Mouse (Mus musculus) gastrocnemius, postnatal 36 days (tissue): ENCODE results near the gene Fbxl19. TPM values are rescaled to one million over a fixed set of nuclear protein-coding genes. Genes with fewer than 3 reads are reported as not detected.
"Not testable (repeated sequence)": the region's sequence is repeated elsewhere in the genome, so short reads cannot be mapped to it uniquely, and the experiment has no call there.

Experiments used
- DNase-seq, 2 experiments: peaks; one replicate each; pipeline ENCODE4 v3.0.0; 2022
- intact Hi-C: fragments of 180-260 bp; cut with DNase I; formaldehyde crosslinking; loops from one replicate; pipeline ENCODE4 v1.15.1; 2025
- total RNA-seq, 2 experiments: library from RNA; stranded (reverse); gene quantifications; 2 replicates each; pipeline ENCODE4 v1.2.3; 2021

Fbxl19 gene
- total RNA-seq, 2 experiments from 2014 or later: 1.9 to 2.5 TPM

GRCm38 (mm10) chr7:127725924-127726323 is 18.4 kb upstream of the Fbxl19 start:
- DNase-seq: no peak

GRCm38 (mm10) chr7:127727898-127728297 is 16.4 kb upstream of the Fbxl19 start:
- intact Hi-C loops: no loop called here
- DNase-seq: no peak

More at GRCm38 (mm10) chr7:127725924-127726323, 18.4 kb upstream of the Fbxl19 start:
- intact Hi-C loops: no loop called here

- no peak for DNase-seq
- intact Hi-C loops: no loop called here
These were observed 14.2 kb upstream of the Fbxl19 start for GRCm38 (mm10) chr7:127730170-127730569.

DNA sequence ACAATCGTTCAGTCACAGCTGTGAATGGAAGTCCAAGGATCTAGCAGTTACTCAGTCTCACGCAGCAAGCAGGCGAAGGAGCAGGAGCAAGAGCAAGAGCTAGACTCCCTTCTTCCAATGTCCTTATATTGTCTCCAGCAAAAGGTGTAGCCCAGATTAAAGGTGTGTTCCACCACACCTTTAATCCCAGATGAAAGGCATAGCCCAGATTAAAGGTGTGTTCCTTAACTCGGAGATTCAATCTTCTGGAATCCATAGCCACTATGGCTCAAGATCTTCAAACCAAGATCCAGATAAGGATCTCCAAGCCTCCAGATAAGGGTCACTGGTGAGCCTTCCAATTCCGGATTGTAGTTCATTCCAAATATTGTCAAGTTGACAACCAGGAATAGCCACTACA is 12.3 kb upstream of the Fbxl19 start, which contains the start of gene Ctf2:
Gene Ctf2 (minus strand): TSS at position 101 of the 400 bp plus-strand sequence.
- intact Hi-C loops, DNase-seq: not testable (repeated sequence)

- peak; percentile 80 to 85 for DNase-seq
- intact Hi-C loops: no loop called here
These were observed 908 bp downstream of the Fbxl19 start for GRCm38 (mm10) chr7:127745251-127745651.

DNA sequence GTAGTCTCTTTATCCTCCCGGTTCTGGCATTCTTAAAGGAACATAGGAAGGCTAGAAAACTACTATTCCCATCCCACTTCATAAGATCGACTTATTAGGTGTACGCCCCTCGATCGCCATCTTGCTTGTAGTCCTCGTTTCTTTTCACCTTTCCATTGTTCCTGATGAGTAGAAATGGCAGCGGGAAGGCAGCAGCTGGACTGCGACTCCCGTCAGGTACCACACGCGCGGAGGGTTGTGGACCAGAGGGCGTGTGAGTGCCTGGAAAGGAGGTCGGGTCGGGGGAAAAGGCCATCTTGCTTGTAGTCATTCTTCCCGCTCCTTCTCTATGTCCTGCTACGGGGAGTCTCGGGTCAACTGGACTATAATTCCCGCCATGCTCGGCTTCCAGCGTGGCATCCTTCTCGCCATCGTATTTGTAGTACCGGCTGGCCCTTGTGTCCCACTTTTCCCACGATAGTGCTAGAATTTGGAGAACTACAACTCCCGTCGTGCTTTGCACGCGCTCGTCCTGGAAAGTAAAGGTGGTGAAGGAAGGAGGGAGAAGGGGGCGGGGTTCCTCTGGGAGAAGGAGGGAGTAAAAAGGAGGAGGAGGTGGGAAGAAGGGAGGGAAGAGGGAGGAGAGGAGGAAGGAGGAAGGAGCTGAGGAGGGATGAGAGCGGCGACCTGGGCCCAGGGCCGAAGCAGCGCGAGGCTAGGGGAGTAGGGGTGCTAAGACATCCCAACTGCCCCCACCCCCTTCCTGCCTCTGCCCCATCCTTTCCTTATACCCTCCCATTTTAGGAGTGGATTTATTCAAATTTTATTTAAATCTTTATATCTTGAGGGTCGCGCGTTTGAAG is 1.5 kb downstream of the Fbxl19 start:
- DNase-seq: peak; percentile 86 to 91
- intact Hi-C loops: no loop called here

GRCm38 (mm10) chr7:127746494-127747491 is 2.5 kb downstream of the Fbxl19 start:
- DNase-seq: no peak
- intact Hi-C loops: no loop called here

GRCm38 (mm10) chr7:127747559-127748234 is 3.4 kb downstream of the Fbxl19 start:
- intact Hi-C loops: no loop called here
- DNase-seq: no peak

- DNase-seq: no peak
- intact Hi-C loops: no loop called here
These were observed 3.9 kb downstream of the Fbxl19 start for GRCm38 (mm10) chr7:127748235-127748560.

DNA sequence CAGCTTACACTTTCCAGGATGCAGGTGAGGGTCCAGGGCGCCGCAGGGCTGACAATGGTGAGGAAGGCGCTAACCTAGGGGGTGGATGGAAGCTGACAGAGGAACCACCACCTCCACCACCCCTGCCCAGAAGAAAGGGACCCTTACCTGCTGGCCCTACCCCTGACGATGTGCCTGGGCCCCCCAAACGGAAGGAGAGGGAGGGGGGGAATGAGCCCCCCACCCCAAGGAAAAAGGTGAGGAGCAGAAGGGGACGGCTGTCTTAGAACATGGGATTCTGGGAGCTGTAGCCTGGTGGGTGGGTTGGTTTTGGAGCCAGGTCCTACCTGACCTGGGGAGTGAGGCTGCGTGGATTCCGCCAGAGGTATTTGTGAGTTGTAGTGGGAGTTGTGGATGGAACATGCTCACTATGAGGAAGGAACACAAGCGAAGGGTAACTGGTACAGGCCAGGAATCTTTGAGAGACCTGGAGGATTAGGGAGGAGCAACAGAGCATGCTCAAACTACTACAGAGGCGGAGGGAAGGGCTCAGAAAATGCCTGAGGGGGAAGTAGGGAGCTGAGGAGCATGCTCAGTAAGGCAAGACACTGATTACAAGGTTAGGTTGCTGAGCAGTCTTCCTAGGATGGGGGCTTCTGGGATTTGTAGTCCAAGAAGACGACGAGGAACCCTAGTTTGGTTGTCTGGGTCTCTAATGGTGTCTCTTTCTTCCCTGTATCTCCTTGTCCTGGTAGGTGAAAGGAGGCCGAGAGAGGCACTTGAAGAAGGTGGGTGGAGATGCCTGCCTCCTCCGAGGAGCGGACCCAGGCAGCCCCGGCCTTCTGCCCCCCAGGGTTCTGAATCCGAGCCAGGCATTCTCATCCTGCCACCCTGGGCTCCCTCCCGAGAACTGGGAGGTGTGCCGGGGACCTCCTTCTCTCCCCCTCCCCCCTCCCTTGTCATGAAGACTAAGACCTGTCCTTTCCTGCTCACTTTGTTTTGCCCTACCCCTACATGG is 6.1 kb downstream of the Fbxl19 start:
- DNase-seq: no peak

DNA sequence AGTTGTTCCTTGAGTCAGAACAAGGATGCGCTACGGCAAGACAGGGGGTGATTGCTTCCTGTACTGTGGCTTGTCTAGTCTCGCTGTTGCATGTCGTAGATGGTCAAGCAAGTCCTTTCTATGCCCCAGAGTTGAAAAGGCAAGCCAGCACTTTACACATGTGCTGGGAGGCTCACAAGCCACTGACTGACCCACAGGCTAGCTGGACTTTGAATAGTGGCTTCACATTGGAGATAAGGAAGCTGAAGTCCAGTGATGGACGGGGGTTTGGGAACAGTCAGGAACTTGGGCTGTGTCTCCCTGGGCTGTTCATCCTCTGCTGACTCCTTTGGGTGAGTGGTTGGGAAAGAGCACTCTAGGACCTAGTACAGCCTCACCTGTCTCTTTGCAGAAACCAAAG is 7.3 kb downstream of the Fbxl19 start:
- DNase-seq: no peak
- intact Hi-C loops: no loop called here

More for the DNA sequence above, 6.1 kb downstream of the Fbxl19 start:
- intact Hi-C loops: no loop called here

GRCm38 (mm10) chr7:127752069-127752468 is 7.7 kb downstream of the Fbxl19 start:
- intact Hi-C loops: no loop called here
- no peak for DNase-seq

GRCm38 (mm10) chr7:127753158-127753557 is 8.8 kb downstream of the Fbxl19 start:
- intact Hi-C loops: no loop called here
- DNase-seq: no peak

DNA sequence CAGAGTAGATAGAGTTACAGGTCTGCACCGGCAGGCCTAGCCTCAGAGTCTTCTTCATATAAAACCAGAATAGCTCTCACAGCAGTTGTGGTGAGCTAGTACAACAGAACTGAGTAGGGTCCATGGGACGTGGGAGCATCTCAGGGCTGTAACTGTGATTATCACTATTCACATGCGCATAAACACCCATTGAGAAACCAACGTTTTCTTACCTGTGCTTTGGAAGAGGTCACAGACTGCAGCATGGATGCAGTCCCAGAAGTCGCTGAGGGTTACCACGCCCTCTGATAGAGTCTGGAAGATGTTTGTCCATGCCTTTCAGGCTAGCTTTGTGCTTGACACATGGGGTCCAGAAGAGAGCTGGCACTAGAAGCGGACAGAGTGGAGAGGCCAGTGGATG is 9.4 kb downstream of the Fbxl19 start:
- no peak for DNase-seq
- intact Hi-C loops: no loop called here

DNA sequence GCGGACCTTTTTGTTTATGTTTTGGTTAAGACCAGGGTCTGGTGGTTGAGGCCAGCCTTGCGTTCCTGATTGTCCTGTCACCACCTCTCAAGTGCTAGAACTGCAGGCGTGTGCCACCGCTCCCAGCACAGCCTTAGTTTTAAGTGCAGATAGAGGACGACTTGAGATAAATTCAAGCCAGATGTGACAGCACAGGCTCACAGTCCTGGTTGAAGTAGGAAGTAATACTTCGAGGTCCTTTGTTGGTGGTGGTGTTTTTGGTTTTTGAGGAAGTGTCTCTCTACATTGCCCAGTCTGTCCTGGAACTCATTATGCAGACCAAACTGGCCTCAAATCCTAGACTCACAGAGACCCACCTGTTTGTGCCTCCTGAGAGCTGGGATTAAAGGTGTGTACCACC is 15.4 kb downstream of the Fbxl19 start:
- no peak for DNase-seq
- intact Hi-C loops: loop anchor here (5.0 kb wide), 1 partner anchor 87 kb away; no protein-coding TSS in a partner anchor

DNA sequence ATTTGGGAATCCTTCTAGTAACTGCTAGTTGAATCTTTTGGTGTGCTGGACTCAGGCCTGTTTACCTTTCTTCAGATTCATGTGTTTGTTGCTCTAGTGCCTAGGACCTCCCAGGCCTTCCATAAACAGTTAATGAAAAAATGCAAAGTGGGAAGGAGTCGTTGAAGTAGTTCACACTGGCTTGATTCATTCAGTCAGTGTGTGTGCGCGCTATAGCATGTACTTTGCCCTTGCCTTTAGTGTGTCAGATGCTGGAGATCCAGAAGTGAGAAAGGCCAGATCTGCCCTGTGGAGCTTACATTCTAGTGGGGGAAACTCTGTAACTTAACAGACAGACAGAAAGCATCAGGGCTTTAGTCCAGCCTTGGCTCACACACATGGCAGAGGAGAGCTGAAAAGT is 16.1 kb downstream of the Fbxl19 start:
- intact Hi-C loops: no loop called here

DNA sequence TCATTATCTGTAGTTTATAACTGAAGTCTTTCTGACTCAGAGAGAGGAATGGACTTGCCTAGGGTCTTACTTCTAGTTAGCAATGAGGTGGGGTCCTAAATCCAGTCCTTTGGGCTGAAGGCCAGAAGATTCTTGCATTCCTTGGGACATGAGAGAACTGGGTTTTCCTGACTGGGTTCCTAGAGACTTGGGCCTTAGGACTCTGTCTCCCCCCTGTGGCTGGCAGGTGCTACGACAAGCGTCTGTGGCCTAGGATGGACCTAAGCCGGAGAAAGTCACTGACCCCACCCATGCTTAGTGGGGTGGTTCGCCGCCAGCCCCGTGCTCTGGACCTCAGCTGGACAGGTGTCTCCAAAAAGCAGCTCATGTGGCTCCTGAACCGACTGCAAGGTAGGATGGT is 16.7 kb downstream of the Fbxl19 start:
- peak; percentile 59 to 71 for DNase-seq
- intact Hi-C loops: no loop called here

More for the DNA sequence above, 16.1 kb downstream of the Fbxl19 start:
- no peak for DNase-seq

GRCm38 (mm10) chr7:127763642-127764041 is 19.3 kb downstream of the Fbxl19 start:
- DNase-seq: no peak
- intact Hi-C loops: no loop called here

DNA sequence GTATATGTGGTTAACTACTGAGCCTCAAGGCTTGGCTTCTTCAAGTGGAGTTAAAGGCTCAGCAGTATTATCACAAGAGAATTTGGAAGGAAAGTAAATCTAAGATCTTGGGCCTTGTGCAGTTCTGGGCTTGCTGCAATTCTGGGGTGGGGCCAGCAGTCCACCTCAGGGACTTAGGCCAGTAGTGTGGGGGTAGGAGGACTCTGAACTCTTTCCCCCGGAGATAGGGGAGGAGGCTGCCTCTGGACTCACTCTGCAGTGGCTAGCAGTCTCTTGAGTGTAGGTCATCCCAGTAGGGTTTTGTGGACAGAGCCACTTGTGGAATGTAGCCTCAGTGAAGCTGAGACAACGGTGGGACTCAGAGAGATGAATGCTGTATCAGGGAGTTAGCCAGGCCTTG is 21.4 kb downstream of the Fbxl19 start:
- intact Hi-C loops: no loop called here
- no peak for DNase-seq
